Mouse (Mus musculus) embryonic facial prominence, embryonic 13.5 days (tissue): Measurements from ENCODE around the gene Foxi2. TPM values are rescaled to one million over a fixed set of nuclear protein-coding genes. Genes with fewer than 3 reads are reported as not detected.

ENCODE experiments used
- ATAC-seq: fragments of 200-750 bp; cut with Nextera tagmentation; 2 replicates; pipeline ENCODE4 v1.8.0; 2017; ENCODE audit warnings: low read depth; ENCODE audit not compliant: insufficient number of reproducible peaks, insufficient read depth, low FRiP score, low TSS enrichment
- H3K27ac ChIP-seq: fragments of 300-500 bp; sonication (generic); 2 replicates; pipeline ENCODE4 v1.5.1; 2015; ENCODE audit warnings: moderate library complexity, mild to moderate bottlenecking, inconsistent platforms
- H3K27me3 ChIP-seq: fragments of 300-500 bp; sonication (generic); 2 replicates; pipeline ENCODE4 v1.6.1; 2015; ENCODE audit warnings: mild to moderate bottlenecking, inconsistent platforms
- H3K36me3 ChIP-seq: fragments of 300-500 bp; sonication (generic); 2 replicates; pipeline ENCODE4 v1.6.1; 2015; ENCODE audit warnings: mild to moderate bottlenecking, inconsistent platforms
- H3K4me1 ChIP-seq: fragments of 300-500 bp; sonication (generic); 2 replicates; pipeline ENCODE4 v1.6.1; 2015; ENCODE audit warnings: inconsistent platforms
- H3K4me2 ChIP-seq: fragments of 300-500 bp; sonication (generic); 2 replicates; pipeline ENCODE4 v1.6.1; 2015; ENCODE audit warnings: moderate library complexity, mild to moderate bottlenecking, inconsistent platforms
- H3K4me3 ChIP-seq: fragments of 300-500 bp; sonication (generic); 2 replicates; pipeline ENCODE4 v1.5.1; 2015; ENCODE audit warnings: mild to moderate bottlenecking, inconsistent platforms
- H3K9ac ChIP-seq: fragments of 300-500 bp; sonication (generic); 2 replicates; pipeline ENCODE4 v1.6.1; 2015; ENCODE audit warnings: mild to moderate bottlenecking, inconsistent platforms
- H3K9me3 ChIP-seq: fragments of 300-500 bp; sonication (generic); 2 replicates; pipeline ENCODE4 v1.6.1; 2016; ENCODE audit warnings: inconsistent platforms
- WGBS: fragments of 180-500 bp; shearing (Covaris S2); methylation state at CpG from one replicate; pipeline ENCODE4 v1.1.7; 2015; ENCODE audit warnings: mixed read lengths; 5-methylcytosine and 5-hydroxymethylcytosine counted together
- polyA plus RNA-seq: library from polyadenylated mRNA; unstranded; fragments of >200 nt; fragmentation: Nextera tagmentation; extraction: Ambion mirVana; gene quantifications from 2 replicates; pipeline ENCODE4 v1.2.1, GENCODE M21; 2015

The Foxi2 gene
- polyA plus RNA-seq, 1 experiment from 2014 or later = 0.35 TPM

DNA sequence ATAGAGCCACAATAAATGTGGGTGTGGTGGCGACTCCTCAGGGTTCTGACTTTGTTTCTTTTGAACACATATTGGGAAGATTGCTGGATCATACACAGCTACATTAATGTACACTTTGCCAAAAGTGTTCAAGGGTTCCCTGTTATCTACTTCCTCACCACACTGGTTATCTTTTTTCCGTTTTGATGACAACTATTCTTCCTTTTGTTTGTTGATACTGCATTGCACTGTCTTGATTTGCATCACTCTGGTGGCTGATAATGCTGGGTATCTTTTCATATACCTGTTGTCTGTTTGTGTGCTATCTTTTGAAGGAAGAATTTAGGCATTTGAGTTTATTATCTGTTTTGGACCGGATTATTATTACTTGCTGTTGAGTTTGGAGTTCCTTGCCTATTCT, 3.3 kb upstream of the Foxi2 start:
- Histone ChIP-seq H3K27me3 (peaks cover 50% of the 10 kb centered on the region), H3K4me2 (no peak overlapping the region), H3K4me1 (peaks cover 7% of the 10 kb centered on the region), H3K4me3 (no peak overlapping the region), H3K27ac (no peak overlapping the region), H3K9ac (no peak overlapping the region), H3K36me3 (no peaks in the 10 kb centered on the region), H3K9me3 (no peaks in the 10 kb centered on the region)
- WGBS = 80% methylated on average over 3 of the region's 3 CpGs
- no peak for ATAC-seq

DNA sequence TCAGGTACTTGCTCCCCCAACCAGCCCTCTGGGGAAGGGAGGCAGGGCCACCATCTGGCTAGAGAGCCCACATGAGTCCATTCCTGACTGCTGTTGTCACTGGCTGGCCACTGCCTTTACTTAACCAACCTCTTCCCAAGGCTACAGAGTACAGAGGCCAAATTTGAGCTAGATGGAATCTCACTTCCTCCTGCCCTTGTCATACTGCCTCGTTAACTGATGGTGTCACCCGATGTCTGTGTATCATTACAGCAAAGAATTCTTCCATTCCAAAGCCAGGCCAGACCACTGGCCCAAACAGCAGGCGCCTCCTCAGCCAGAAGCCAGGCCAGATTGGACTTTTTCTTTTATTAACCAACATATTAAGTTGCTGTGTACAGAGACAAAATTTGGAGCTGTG, 1.6 kb upstream of the Foxi2 start:
- Histone ChIP-seq H3K27me3 (peaks cover 58% of the 10 kb centered on the region), H3K9me3 (no peaks in the 10 kb centered on the region), H3K4me3 (no peak overlapping the region), H3K9ac (no peak overlapping the region), H3K36me3 (no peaks in the 10 kb centered on the region), H3K4me1 (peaks cover 7% of the 10 kb centered on the region), H3K27ac (no peak overlapping the region), H3K4me2 (no peak overlapping the region)
- 72% methylated on average over 3 of the region's 3 CpGs for WGBS
- ATAC-seq = no peak

DNA sequence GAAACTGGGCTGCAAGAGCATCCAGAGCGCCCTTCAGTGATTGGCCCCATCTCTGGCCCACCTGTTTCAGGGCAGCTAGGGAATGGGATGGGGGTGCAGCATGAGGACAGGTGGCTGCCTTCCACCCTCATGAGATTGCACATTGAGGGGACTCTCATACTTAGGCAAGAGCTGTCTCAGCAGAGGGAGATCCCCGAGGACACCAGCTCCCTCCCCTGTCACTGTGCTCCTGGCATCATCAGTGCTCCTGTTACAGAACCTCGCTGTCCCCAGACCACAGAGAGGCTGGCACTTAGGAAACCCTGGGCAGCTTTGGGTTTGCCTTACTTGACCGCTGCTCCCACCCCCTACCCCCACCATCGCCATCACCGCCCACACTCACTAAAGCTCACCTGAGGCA, 2.2 kb downstream of the Foxi2 start:
- Histone ChIP-seq H3K4me3 (no peak overlapping the region), H3K36me3 (no peaks in the 10 kb centered on the region), H3K9me3 (no peaks in the 10 kb centered on the region), H3K9ac (no peak overlapping the region), H3K27ac (no peak overlapping the region), H3K4me2 (no peak overlapping the region), H3K4me1 (peaks cover 7% of the 10 kb centered on the region), H3K27me3 (peaks cover 61% of the 10 kb centered on the region)
- 75% methylated on average over 6 of the region's 6 CpGs for WGBS
- no peak for ATAC-seq

DNA sequence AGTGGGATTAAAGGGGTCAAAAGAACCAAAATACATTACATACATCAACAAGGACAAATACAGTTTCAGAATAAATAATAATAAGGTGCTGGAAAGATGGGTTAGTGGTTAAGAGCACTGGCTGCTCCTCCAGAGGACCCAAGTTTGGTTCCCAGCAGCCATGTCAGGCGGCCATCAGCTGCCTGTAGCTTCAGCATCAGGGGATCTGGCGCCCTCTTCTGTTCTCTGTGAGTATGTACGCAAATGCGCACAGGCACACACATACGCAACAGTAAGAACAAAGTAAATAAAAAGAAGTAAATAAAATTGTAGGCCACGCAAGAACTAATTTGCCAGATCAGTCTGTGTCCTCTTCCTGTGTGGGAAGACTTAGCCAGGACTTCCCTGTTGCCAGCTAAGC, 18.7 kb downstream of the Foxi2 start:
- no peak for ATAC-seq
- no peak overlapping the region for H3K9ac ChIP-seq
- H3K9me3 ChIP-seq = no peaks in the 10 kb centered on the region
- H3K36me3 ChIP-seq = no peaks in the 10 kb centered on the region
- no peak overlapping the region for H3K4me3 ChIP-seq
- 92% methylated on average over 6 of the region's 6 CpGs for WGBS
- H3K27ac ChIP-seq = no peak overlapping the region
- no peaks in the 10 kb centered on the region for H3K4me1 ChIP-seq
- H3K27me3 ChIP-seq = no peaks in the 10 kb centered on the region
- no peak overlapping the region for H3K4me2 ChIP-seq

DNA sequence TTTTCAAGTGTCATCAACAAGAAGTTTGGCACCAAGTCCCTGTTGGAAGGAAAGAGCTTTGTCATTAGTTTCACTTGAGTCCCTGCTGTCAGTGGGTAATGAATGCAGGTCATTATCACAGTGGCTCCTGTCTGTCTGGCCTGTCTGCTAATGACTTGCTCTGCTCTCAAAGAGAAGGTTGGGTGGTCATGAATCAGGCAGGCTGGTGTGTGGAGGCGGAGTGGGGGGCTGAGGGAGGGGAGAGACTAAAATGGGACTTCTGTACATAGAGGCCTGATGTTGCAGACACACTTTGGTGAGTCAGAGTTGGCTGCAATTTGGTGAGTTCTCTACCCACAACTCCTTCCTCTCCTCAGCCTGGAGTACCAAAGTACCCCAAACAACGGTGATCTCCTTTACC, 20.8 kb downstream of the Foxi2 start:
- 71% methylated on average over 2 of the region's 2 CpGs for WGBS

DNA sequence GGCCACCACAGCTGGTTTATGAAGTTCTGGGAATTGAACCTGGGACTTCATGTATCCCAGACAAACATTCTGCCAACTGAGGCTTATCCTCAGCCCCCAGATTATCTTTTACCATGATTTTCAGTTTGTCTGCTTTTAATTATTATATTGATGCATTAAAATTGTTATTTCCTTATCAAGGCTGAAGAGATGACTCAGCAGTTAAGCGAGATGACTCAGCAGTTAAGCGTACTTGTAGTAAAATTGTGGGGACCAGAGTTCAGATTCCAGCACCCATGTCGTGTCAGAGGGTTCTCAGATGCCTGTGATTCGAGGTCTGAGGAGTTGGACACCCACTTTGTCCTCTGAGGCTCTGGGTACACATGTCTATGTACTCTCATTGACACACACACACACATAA, 33.8 kb downstream of the Foxi2 start:
- WGBS = 73% methylated on average over 4 of the region's 4 CpGs
- no peaks in the 10 kb centered on the region for H3K36me3 ChIP-seq
- H3K9me3 ChIP-seq = no peaks in the 10 kb centered on the region
- H3K4me3 ChIP-seq = no peak overlapping the region
- ATAC-seq = no peak
- no peaks in the 10 kb centered on the region for H3K27me3 ChIP-seq
- no peak overlapping the region for H3K4me2 ChIP-seq
- H3K9ac ChIP-seq = no peak overlapping the region
- H3K27ac ChIP-seq = no peak overlapping the region
- no peaks in the 10 kb centered on the region for H3K4me1 ChIP-seq

More for the DNA sequence above, 20.8 kb downstream of the Foxi2 start:
- Histone ChIP-seq H3K27ac (no peak overlapping the region), H3K4me1 (no peaks in the 10 kb centered on the region), H3K9ac (no peak overlapping the region), H3K4me3 (no peak overlapping the region), H3K4me2 (no peak overlapping the region), H3K9me3 (no peaks in the 10 kb centered on the region), H3K27me3 (no peaks in the 10 kb centered on the region), H3K36me3 (no peaks in the 10 kb centered on the region)
- no peak for ATAC-seq

DNA sequence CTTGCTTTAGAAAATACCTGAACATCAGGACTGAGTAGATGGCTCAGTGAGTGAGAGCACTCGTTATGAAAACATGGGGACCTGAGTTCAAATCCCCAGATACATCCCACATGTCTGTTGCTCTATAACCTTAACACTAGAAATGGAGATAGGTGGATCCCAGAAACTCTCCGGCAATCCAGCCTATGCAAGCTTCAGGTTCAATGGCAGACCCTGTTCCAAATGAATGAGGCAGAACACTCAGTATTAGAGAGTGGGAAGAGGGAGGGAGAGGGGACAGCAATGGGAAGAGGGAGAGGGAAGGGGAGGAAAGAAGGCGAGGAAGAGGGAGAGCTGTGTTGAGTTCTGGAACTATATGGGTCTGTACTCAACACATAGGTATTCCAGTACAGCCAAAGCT, 41.2 kb downstream of the Foxi2 start:
- no peaks in the 10 kb centered on the region for H3K4me1 ChIP-seq
- ATAC-seq = no peak
- WGBS = 80% methylated on average over 3 of the region's 3 CpGs
- no peaks in the 10 kb centered on the region for H3K36me3 ChIP-seq
- H3K27ac ChIP-seq = no peak overlapping the region
- H3K4me2 ChIP-seq = no peak overlapping the region
- no peaks in the 10 kb centered on the region for H3K9me3 ChIP-seq
- no peak overlapping the region for H3K4me3 ChIP-seq
- no peak overlapping the region for H3K9ac ChIP-seq
- H3K27me3 ChIP-seq = no peaks in the 10 kb centered on the region

DNA sequence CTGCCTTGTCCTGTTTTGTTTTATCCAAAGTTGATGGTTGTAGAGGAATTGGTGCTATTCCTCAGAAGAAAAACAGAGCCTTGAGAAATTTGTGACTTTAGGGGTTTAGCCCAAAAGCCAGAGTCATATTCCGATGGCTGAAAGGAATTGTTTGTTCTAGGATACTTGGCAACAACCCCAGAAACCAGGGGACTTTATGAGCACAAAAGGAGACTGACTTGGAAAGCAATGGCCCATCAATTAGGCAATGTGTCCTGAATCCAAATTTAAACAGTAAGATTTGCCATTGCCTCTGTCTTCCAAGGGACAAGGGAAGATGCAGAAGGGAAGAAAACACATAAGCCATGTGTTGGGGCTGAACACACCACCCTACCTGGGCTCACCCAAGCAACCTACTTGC, 42.3 kb downstream of the Foxi2 start:
- H3K9ac ChIP-seq = no peak overlapping the region
- no peaks in the 10 kb centered on the region for H3K9me3 ChIP-seq
- H3K27me3 ChIP-seq = no peaks in the 10 kb centered on the region
- H3K4me1 ChIP-seq = no peaks in the 10 kb centered on the region
- ATAC-seq = no peak
- no peak overlapping the region for H3K4me3 ChIP-seq
- no peak overlapping the region for H3K4me2 ChIP-seq
- no peak overlapping the region for H3K27ac ChIP-seq
- 69% methylated on average over 1 of the region's 1 CpGs for WGBS
- no peaks in the 10 kb centered on the region for H3K36me3 ChIP-seq

DNA sequence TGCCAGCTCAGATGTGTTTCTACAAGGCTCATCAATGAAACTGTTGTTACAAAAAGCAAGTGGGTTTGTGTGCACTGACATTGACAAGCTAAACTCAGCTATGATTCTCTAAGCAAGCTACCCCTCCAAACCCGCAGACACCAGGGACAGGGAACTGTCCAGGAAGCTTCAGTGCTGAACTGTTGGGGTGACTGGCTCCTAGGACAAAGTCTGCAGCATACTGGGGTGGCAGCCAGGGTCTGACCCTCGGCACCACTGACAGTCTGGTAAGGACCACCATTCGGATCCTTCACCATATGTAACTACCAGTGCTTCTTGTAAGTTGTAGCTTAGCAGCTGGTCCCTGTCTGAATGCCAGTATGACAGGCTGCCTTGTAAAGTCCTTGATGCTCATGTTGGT, 43.6 kb downstream of the Foxi2 start:
- WGBS = 42% methylated on average over 3 of the region's 3 CpGs
- ATAC-seq = no peak

More for the DNA sequence above, 43.6 kb downstream of the Foxi2 start:
- Histone ChIP-seq H3K4me3 (no peak overlapping the region), H3K9ac (no peak overlapping the region), H3K36me3 (no peaks in the 10 kb centered on the region), H3K4me2 (no peak overlapping the region), H3K27ac (no peak overlapping the region), H3K4me1 (no peaks in the 10 kb centered on the region), H3K27me3 (no peaks in the 10 kb centered on the region), H3K9me3 (no peaks in the 10 kb centered on the region)

Other genes starting within 250 kb of the Foxi2 start
- 0.25 TPM in 1 of 2 replicates, not detected in the other for gene Nps, start 151.6 kb upstream of the Foxi2 start, polyA plus RNA-seq
- 0.21 TPM in 1 of 2 replicates, not detected in the other for gene Clrn3, start 118.3 kb downstream of the Foxi2 start, polyA plus RNA-seq
- gene Ptpre, start 127.2 kb downstream of the Foxi2 start, polyA plus RNA-seq = 4.5 and 5.3 TPM in 2 replicates